Mouse (Mus musculus) 3T3-L1 (cell line): Measurements from ENCODE around the gene Akap8.
A peak's percentile ranks its signal among the peaks of the same experiment; 100 is the strongest.

Source experiments
- DNase-seq: peaks from one replicate; pipeline ENCODE4 v3.0.0-alpha.2; 2015; ENCODE audit warnings: low read depth, low spot score

Akap8 gene

DNA sequence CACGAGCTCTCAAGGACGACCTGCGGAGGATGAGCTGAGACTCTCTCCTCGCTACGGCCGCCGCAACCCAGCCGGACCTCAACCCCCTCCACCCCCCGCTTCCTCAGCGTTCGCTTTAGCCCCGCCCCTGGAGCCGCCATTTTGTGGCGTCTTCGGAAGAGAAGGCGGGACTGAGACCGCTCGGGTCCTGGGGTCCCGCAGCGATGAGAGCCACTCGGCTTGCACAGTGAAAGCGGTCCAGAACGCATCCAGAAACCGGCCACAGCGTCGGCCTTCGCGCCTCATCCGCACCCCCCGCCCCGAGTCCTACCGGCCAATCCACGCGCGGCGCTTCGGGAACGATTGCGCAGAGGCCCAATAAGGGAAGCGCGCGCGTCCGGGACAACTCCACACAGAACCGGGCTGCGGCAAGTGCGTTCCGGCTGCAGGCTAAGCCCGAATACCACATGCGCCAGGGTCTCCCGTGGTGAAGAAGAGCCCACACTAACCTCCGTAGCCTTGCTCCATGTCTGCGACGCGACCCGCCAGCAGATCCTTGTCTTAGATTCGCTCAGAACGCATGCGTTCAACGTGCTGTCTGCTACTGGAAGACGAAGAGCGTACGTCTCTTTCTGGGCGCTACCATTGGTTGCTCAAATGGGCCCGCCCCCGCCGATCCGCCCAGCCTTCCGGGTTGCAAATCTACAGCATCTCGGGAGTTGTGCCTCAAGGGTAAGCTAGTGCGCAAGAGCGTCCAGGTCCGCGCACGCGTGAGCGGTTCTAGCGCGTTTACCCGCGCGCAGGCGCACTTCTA lies at the start of gene Akap8:
Gene Akap8 (minus strand): TSS at position 642 of the 793 bp plus-strand sequence.
- peak; percentile 99 for DNase-seq

DNA sequence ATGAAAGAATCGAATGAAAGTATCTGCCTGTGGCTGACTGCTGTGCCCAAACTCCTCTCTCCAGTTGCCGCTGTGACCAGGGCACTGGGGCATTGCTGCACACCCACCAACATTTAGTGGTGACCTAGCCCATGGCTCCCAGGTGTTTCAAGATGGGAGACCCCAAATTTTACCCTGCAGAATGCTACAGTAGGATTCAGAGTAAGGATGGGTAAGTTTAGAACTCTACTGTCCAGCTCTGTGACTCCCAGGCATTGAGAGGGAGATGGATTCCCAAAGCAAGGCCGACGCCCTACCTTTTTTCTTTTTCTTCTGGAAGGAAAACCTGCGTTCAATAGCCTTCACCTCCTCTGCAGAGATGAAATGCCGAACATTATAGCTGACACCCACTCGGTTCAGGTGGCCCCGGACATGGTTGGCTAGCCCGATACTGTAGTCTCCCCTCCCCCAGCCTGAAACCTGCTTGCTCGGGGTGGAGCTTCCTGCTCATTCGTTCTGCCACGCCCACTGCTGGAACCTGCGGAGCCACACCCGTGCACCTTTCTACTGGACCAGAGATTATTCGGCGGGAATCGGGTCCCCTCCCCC lies 48.0 kb upstream of the Akap8 start:
- no peak for DNase-seq

DNA sequence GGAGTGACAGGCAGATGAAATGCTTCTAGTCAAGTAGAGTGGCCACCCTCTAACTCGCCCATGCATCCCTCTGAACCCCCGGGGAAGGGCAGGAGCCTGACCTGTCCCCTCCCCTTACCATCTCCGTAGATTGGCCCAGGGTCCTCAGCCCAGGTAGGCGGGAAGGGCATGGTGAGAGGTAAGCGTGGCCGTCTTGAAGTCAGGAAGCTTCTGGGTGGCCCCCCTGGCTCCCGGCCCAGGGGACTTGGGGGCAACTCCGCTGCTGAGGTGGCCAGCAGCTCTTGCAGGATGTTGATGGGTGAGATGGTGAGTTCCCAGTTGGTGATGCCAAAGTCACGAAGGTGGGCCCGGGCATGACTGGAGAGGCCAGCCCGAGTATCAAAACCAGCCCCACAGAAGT lies 46.7 kb upstream of the Akap8 start:
- DNase-seq, result no peak

DNA sequence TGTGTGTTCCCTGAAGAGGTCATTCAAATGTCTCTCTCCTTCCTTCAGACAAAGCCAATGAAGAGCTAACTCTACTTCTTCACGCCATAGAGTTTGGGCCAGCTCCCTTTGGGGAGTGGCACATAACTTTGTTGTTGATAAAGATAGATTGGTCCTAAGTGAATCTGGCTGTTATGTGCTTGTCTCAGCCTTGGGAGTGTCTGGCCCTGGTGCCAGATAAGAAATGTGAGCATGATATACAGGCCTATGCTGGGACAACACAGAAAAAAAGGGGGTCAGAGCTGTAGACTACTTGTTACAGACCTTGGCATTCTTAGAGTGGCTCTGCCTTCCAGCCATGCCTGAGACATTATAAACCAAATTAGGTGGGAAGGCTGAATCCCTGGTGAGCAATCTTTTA lies 44.3 kb upstream of the Akap8 start:
- DNase-seq, result no peak

DNA sequence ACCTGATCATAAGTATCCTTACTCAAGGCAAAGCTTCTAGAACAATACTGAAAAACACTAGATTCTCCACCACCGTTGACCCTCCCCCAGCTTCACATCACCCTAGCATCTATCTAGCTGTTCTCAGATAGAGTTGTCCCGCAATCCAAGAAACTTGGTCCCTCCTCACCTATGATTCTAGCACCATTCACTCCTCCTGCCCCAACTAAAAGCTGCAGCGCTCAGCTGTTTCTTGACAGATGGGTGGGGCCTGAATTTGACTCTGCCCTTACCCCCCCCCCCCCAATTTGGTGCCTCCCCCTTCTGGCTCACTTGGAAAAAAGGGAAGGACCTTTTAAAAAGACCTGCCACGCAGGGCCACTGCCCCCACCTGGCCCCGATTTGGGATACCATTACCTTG lies 43.8 kb upstream of the Akap8 start:
- DNase-seq, result no peak

DNA sequence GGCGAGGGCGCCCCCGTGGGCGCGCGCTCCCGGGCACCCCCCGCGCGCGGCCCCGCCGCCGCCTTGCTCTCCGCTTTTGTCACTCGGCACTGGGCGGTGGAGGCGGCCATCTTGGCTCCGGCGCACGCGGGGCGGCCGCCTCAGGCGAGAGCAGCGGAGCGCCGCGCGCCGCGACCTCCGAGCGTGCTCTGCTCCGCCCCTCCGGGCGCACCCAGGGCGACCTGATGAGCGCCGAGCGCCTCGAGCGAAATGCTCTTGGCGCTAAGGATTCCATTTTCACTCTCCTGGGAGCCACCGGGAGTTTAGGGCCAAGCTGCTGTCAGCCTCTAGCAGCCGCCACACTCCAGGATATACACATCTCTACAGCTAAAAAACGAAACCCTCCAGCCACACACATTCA lies 43.3 kb upstream of the Akap8 start:
- DNase-seq, result peak; percentile 92

DNA sequence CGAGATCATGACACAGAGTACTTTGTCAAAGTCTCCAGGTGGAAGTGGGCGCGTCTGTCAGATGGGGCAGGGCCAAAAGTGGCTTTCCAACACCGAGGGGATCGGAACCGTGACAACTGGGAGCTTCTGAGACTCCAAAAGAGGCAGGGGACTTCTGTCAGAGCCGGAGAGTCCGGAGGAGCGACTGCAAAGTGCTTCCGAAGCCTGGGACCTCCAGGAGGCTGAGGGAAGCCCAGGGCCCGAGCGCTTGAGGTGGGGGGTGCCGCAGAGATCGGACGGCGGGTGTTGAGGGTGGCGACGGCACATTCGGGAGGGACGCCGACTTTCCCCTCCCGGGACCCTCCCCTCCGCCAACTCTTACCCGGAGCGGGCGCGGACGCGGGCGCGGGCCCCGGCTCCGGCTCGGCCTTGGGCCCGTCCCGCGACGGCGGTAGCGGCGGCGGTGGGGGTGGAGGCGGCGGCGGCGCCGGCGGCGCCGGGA lies 42.8 kb upstream of the Akap8 start:
- DNase-seq, result peak; percentile 29

DNA sequence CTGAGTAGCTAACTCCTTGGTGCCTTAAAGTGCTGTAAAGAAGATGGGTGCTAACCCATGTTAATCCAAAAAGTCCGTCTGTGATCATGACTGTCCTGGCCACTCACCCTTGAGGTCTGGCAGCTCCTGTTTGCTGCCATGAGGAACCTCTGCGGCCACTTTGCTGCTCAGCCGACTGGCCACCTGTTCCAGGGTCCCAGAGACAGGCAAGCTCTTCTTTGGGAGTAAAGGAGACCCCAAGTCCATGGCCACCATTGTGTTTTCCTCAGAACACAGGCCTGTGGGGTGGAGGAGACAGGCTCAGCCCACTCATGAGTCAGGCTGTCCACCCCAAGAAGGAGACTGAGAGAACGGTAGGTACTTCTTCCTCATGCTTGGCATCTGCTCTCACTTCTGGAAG lies 41.6 kb upstream of the Akap8 start:
- no peak for DNase-seq

DNA sequence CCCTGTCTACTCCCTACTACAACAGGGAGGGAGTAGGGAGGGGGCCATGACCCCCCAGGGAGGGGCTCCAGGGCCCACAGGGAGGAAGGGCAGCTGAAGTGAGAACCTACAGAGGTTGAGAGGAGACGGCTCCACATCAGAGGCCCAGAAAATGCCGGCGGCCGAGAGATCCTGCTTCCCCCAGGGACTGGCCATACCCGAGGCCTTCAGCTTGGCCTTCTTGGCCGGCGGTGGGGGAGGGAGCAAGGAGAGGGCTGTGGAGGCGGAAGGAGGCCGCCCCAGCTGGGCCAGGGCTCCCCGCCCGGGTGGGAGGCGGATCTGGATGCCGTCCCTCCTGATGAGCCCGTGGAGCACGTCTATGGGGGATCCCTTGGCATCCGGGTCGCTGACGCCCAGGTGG lies 38.9 kb upstream of the Akap8 start:
- DNase-seq, result no peak

DNA sequence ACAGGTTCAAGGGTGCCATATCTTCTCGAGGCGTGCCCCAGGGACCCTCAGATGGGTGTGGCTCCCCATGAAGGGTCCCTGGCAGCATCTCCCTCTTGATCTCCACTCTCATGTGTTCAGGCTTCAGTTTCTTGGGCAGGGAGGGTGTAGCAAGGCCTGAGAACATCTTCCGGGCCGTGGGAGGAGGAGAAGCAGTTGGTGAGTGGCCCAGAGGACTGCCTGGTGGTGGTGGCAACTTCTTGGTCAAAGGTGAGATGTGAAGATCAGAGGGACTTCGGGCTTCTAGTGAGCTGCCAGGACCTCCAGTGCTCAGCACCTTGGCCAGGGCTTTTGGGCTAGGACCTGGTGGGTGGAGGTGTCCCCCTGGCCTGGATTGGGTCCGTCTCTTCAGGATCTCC lies 37.9 kb upstream of the Akap8 start:
- DNase-seq, result no peak

DNA sequence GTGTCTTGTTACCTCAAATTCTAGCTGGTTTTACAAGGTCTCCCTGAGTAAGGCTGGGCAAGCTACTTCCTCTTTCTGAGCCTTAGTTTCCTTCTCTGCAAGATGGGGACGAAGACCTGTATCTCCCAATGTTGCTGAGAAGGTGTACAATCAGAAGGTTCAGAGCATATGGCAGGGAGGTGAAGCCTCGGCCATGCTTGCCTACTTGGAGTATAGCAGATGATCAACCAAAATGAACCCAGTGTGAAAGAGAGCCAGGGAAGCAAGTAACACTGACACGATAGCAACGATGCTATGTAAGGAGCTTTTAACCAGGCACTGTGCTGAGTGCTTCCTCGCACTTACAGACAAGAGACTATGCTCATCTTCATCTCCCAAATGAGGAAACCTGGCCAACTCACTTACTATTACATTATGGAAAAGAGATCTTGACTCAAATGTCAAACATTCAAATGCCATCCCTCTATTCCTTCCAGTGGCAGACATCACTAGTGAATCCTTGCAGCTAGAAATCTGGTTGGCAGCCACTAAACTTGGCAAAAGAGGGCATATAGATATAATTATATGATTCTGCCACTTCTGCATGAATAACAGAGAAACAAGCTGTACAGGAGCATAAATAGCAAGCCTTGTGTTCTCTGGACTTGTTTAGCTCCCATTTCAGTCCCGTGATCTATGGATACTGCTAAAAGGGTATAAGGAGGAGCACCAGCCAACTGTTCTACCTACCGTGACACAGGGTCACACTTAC lies 37.3 kb upstream of the Akap8 start:
- DNase-seq, result no peak

DNA sequence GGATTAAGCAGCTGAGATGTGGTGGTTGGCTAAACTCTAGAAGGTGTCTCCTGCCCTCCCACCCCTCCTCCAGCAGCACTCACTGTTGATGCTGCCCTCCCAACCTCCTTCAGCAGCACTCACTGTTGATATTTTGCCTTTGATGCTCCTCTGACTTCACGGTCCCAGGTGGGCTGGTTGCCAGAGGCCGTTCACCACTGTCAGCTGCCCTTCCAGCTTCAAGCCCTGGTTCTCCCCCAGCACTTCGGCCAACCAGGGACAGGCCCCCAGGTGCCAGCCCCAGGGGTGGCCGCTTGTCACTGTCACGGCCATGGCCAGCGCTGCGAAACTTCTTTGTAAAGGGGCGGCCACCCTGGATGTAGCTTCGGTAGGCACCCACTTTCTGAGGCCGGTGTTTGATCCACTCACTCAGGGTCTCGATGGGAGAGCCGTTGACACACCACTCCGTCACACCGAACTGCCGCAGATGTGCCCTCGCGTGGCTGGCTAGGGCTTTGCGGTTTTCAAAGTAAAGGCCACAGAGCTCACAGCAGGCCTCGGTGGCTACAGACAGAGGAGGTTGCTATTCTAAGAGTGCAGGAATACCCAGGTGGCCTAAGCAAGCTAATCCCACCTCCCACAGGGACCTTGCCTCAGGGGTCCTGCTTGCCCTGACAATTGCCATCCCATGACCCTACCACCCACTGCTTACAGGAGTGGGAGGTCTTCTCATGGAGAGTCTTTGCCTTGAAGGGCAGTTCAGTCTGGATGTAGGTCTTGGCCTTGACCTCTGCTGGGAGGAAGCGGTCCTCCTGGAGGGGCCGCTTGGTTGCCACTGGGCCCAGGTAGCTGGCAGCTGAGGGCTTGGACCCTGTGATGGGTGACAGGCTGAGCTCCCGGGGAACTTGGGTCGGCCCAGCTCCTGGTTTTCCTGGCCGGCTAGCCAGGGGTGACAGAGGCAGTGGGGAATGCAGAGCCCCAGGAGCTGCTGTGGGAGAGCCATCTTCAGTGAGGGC lies 36.0 kb upstream of the Akap8 start:
- DNase-seq, result no peak

DNA sequence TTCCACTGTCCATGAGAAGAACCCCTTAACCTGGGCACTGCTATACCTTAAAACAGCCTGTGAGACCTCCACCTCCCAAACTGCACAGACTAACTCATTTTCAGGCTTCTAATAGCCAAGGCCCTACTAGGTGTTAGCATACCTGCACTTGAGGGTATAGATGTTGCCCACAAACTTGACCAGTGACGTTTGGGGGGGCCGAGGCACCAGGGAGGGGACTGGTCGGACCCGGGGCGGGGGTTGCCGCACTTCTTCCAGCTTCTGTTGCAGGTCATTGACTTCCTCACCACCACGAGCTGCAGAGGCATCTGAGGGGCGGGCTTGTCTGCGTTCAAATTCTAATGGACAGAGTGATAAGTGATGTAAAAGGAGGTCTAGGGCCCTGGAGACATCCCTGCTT lies 35.2 kb upstream of the Akap8 start:
- no peak for DNase-seq

DNA sequence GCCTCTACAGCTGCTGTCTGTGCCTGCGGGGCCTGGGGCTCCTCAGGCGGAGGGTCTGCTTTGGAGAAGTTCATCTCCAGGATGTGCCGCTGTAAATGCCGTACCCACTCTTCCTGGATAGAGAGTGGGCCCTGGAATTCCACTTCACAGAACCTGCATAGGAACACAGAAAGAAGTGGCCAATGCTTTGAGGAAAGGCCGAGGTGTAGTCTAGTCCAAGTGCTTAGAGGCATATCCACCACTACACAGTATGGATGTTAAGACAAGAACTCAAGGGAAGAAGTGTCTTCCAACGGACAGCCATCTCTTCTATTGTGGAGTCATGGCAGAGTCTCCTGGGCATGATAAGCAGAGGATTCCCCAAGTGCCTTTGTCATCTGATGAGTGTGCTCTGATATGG lies 34.0 kb upstream of the Akap8 start:
- DNase-seq, result no peak

DNA sequence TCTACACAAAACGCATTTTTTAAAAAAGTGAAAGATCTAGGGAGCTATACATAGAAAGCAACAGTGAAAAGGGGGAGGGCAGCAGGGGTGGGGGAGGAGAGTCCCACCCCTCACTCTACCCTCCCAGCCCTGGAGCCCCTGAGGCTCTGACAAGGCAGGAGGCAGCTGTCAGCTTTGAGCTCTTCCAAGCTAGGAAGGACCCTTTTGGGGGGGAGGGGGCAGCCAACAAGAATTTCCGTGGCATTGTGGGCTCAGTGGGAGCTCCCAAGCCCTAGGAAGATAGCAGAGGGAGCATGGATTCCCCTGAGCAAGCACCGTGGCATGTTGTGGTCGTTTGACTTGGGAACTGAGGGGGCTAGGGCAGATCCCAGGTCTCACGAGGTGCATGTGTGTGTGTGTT lies 33.2 kb upstream of the Akap8 start:
- DNase-seq, result no peak

DNA sequence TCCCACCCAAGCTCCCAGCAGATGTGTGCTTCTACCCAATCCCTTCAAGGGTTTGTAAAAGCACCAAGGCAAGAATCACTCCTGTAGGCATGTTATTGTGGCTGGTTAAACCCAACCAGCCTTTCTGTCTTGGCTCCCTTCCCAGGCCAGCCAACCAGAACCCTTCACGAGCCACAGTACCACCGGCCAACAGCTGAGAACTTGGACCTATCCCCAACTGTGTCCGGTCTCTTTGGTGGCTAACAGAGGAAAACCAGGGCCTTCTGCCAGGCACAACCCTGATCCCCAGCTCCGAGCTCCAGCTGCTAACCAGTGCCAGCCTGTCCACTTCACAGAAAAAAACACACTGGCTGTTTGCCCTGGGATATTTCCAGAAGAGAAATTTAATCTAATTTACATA lies 32.7 kb upstream of the Akap8 start:
- no peak for DNase-seq

DNA sequence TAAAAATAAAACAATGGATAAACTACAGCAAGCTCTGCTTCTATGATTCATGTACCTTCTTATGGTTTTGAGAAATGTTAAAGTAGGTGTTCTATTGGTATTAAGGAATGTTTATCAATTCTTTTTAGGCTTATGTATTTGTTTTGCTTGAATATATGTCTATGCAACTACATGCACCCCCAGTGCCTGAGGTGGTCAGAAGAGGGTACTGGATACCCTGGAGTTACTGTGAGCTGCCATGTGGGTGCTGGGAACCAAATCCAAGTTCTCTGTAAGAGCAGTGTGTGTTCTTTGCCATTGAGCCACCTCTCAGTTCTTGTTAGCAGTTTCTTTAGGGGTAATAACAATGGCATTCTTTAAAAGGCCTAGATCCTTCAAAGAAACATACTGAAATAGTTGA lies 30.7 kb upstream of the Akap8 start:
- no peak for DNase-seq

DNA sequence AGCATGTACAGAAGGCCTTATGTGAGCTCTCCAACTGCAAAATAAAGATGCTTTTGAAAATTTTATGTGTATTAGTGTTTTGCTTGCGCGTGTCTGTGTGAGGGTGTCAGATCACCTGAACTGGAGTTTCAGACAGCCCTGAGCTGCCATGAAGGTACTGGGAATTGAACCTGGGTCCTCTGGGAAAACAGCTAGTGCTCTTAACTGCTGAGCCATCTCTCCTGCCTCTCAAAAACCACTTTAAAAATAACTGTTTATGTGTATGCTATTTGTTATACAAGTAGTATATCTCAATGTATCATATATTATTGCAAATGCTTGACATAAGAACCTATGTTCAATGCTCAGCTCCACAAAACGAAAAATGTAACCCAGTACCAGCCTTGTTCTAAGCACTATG lies 30.2 kb upstream of the Akap8 start:
- DNase-seq, result no peak

DNA sequence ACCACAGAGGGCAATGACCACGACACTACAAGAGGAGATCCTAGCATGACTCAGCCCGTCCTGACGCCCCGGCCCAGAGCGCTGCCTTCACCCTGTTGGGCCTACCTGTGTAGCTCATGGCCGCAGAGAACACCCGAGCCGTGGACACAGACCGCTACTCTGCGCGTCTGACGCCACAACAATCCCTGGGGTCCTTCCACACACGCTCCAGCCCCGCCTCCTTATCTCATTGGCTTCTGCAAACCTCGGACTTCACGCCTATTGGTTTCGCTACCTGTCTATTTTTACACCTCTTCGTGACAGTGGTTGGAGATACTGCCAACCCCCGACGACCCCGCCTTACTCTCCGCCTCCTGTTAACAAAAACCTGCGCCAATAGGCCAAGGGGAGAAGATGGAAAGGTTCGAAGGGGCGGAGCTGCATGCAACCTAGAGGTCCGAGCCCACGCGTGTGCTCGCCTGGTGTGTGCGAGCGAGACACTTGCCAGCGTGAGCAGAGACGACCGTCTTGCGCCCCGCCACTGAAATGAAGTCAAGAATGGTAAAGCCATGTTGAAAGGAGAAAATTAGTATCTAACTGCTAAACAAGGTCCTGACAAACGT lies 29.4 kb upstream of the Akap8 start, which contains the start of gene Akap8l:
Gene Akap8l (minus strand): TSS at position 226 of the 602 bp plus-strand sequence.
- DNase-seq, result peak; percentile 99

DNA sequence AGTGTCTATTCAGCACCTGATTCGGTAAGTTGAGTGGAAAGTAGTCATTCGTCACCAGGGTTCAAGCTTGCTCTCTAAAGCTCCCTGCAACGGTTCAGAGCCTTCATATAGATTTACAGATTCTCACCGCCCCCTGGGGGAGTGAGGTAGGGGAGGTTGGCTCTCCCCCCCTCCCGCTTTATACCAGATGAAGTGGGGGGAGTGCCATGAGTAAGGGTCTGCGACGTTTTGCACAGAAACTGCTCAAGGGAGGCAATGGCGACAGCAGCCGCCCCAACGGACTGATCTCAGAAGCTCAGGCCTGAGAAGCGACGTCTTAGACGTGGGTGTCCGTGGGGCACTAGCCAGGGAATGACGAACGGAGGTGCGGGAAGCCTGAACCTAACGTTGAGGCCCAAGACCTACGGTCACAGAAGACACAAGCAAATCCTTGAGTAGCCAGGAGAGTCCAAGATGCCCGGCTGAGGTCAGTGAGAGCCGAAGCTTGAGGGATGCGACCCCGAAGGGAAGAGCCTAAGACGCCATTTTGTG lies 28.9 kb upstream of the Akap8 start:
- DNase-seq, result peak; percentile 42
